Mouse (Mus musculus) inflammation-experienced regulatory T-cells, adult 6 months (primary cell): ENCODE data around the gene Nars2. TPM values are rescaled to one million over a fixed set of nuclear protein-coding genes. Genes with fewer than 3 reads are reported as not detected.
"Not testable (repeated sequence)": the region's sequence is repeated elsewhere in the genome, so short reads cannot be mapped to it uniquely, and the experiment has no call there.

Source experiments
- ATAC-seq: one replicate; pipeline ENCODE4 v1.8.0; 2017
- polyA plus RNA-seq, 3 experiments: library from polyadenylated mRNA; unstranded; fragments of 100-300 nt; shearing (Covaris generic); gene quantifications; one replicate each; pipeline ENCODE4 v1.2.1; 2017

Nars2 gene
- 1 to 10 TPM; 7.2 to 9.7 (median 7.7) TPM for polyA plus RNA-seq

DNA sequence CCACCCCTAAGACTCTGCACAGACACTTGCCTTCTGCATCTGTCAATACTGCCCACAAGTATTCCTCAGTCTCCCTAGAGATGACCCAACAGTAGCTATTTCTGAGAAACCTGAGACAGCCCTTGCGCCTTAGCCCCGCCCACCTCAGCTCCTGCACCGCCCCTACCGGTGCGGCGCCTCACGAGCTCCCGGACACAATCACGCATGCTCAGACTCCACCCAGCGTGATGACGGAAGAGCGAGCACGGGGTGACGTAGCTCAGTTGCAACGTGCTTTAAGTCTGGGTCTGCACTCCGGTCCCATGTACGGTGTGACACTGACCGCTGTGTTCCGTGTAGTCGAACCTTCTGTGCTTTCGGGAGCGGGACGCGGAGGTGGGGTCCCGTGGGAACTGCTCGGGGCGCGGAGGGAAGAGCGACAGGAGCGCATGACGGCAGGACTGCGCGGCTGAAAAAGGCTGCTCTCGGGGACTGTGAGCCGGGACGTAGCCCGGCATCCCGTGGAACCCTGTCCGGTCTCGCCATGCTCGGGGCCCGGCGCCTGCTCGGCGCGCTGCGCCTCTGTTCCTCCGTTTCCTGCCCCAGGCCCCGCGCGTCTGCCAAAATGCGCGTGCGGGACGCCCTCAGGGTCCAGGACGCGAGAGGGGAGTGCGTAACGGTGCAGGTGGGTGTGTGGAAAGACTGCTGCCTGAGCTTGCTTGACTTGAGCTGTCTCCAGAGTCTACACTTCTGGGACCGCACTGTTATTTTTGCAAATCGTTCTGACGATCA is at the start of gene Nars2:
Nars2 (plus strand) TSS at position 225 of the 771 bp plus-strand sequence.
- ATAC-seq: peak; percentile 97

DNA sequence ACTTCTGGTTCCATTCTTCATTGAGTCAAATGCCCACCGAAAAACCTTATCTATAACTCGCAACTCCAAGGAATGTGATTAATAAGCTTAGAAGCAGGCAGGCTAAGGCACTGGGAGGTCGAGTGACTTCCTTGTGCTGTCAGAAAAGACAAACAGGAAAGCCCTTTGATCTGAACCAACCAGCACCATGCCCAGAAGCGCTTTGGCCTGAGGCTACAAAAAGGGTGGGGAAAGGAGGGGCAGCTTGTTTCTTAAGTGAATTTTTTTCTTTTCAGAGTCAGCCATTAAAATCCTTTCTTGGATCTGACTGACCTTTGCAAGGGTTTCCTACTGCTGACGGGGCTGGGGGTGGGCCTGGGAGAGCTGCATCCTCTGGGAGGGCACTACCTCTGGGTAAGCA is 49.1 kb upstream of the Nars2 start:
- ATAC-seq: no peak

DNA sequence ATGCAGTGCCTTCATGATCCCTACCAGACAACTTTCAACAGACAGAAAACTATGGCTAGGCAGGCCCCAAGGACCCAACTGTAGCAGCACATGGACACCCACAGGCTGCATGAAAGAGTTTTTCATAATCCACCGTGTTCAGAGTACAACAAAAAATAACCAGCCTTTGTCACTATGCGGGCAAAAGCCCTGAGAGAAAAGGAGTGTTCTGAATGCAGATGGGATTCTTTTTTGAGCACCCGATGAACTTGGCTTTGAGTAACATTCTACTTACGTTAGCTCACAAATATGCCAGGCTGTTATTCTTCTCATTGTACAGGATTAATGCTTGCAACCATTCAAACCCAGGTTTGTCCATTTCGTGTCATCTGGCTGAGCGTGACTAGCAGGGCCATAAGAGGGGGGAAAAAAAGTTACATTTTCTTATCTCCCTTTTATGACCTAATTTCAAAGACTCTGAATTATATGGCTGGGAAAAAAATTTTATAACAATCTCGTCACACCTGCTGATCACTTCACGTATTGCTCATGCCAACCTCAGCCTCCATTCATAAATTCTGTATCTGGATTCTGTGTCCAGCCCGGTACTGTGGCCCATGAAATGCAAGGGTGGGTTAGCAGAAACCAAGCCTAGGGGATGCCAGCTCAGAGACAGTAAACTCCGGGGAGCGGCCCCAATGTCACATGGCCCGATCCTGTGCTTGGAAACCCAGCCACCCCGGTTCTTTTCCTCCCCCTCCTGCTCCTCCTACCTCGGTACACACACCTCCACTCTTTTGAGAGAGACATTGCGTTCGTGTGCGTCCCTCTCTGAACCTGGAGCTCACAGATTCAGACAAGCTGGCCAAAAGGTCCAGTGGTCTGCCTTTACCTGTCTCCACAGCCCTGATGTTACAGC is 48.0 kb upstream of the Nars2 start:
- no peak for ATAC-seq

DNA sequence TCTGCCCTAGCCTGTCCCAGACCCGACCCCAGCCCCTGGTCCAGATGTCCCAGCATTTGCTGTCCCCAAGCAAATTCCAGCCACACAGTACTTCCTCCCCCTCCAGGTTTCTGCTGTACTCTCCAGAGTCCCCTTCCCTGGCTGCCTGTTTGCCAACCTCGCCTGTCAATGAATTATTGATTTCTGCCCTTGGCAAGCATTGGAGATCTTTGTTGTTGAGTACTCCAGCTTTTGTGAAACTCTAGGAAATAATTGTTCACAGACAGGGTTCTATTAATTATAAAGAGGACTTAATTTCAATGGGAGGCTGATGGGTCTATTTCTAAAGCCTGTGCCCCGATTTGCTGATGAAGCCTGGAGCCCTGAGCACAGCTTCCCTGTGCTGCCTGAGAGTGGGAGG is 46.9 kb upstream of the Nars2 start:
- ATAC-seq: no peak

DNA sequence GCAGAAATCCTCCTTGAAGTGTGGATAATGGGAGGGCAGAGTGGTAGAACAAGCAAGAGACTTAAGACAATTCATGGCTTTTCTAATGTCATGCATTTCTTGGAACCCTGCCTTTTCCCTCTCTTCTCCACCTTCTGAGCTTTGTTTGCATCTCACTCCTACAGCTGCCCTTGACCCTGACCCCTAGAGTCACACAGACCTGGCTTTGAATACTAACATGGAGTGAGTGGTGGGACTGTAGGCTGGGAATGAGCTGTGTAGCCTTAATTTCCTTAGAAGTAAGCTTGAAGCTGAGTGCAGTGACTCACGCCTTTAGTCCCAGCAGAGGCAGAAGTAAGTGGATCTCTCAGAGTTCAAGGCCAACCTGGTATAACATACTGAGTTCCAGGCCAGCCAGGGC is 46.4 kb upstream of the Nars2 start:
- ATAC-seq: no peak

DNA sequence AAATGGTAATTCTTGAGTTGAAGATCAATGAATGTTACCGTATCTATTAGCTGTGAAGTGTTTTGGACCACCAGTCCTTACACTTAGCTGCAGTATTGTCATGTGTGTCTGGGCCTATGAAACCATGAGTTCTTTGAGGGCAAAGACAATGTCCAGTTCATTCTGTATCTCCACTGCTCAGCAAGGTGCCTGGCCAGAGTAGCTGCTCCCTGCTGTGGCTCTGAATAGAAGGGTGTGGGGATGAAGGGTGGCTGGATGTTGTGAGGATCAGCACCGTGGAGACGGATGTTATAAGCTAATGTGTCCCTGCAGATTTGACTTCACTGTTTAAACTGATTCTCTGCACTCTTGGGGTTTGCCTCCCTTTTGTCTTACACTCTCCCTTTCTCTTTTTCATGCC is 45.9 kb upstream of the Nars2 start:
- no peak for ATAC-seq

DNA sequence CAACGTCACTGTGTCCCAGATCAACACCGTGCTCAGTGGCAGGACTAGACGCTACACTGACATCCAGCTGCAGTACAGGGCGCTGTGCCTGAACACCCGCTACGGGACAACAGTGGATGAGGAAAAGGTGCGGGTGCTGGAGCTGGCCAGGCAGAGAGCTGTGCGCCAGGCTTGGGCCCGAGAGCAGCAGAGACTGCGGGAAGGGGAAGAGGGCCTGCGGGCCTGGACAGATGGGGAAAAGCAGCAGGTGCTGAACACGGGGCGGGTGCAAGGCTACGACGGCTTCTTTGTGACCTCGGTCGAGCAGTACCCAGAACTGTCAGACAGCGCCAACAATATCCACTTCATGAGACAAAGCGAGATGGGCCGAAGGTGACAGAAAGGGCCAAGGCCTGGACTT is 45.1 kb upstream of the Nars2 start:
- no peak for ATAC-seq

DNA sequence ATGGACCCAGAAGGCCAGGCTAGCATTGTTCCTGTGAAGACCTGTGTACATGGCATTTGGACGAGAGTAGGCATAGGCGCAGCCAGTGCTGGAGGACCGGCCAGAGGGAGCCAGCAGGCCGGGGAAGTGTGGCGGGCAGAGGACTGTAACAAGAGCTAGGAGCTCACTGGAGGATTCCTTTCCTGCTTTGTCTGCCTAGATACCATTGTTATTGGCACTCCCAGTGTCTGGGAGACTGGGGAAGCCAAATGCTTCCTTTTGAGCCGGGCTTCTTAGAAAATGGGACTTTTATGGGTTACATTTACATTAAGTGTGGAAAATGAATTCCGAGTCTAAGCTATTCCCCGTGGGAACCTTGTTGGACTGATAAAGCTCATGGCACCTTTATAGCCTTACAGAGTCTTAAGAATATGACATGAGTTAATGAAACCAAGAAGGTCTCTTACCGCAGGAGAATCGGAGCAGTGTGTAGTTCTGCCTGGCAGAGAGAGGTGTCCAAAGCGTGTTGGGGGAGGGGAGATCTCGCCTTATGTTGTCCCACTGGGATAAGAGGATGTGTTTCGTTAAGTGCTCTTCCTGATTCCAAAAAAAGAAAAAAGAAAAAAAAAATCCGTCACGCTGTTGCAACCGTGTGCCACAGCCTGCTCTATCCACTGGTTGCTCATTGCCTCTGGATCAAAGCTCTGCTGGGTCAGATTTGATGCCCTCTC is 43.2 kb upstream of the Nars2 start:
- ATAC-seq: no peak

DNA sequence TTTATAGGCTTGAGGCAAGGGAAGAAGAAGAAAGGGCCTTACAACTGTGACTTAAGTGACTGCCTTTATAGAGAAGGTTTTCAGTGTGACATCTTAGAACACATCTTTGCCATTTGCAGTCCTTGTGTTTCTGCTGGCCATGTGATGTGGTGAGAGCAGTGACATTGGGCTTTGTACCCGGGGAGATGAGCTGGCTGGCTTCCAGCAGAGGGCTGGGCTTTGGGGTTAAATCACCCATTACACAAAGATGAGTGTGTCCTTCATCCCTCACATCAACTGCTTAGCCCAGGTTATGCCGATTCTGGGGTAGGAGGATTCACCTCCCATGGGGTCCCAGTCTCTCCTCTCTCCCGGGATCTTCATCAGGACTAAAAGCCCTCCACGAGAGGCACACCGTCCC is 41.4 kb upstream of the Nars2 start:
- ATAC-seq: no peak

DNA sequence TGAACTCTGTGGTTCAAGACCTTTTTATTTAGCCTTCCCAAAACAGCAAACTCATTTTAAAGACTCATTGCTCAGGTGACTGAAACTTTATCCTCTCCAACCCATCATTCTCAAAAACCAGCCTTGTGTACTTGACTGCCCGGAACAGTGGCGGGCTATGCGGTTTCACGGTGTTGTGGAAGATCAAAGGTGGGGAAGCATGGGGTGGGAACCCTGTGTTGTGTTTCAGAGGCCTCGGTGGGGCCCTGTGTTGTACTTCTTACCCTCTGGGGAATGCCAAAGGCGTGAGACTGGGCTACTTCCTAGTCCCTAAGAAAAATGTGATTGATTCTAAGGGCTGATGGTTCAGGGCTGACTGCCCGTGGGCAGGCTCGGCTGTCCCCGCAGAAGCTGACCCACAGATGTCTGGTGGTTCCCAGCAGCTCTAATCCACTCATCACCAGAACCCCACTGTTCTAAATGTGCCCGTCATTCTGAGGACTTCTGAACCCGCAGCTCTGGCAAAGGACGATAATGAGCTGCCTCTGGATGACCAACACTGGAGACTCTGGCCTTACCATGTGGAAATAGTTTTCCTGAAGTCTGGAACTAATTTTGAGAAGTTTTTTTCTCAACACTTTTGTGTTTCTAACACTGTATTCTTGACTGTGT is 40.9 kb upstream of the Nars2 start:
- ATAC-seq: no peak

DNA sequence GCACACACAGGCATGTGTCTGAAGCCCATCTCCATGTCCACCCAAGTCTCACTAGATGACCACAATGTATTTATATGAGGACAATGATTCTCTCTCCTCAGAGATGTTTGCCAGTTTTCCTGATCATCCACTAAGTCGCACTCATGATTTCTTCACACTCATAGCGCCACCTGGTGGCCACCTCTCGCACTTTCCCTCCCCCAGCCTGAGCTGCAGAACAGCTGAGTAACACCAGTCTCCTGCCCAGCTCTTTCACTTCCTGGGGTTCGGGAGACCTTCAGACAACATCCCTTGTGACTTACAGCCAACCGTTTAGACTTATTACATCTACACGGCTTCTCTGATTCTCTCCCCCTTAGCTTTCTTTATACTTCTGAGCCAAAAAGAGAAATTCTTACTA is 37.3 kb upstream of the Nars2 start:
- peak; percentile 77 for ATAC-seq

DNA sequence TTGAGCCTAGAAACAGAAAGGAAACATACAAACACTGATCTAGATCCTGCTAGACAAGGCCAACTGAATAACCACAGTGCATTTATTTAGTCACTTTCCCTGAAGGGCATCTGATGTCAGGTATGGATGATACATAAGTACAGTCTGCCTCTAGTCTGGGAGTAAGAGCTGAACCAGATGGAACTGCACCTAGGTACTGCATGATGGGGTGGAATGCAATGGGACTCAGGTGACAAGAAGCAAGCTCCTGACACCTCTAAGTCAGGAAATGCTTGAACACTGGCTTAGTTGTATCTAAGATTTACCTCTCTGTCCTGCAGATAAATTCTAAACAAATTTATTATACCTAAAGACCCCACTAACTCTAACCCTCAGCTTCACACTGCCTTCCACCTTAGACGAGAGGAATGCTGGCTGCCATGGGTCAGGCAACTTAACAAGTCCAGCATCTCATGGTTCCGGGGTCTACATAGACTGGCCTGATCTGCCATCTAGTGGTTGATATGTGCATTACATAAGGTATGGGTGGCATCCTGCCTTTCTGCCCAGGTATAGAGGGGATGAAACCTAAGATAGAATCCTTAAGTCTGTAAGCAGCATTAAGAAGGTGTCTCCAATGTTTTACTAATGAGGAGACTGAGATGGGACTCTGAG is 35.7 kb upstream of the Nars2 start:
- ATAC-seq: peak; percentile 53

DNA sequence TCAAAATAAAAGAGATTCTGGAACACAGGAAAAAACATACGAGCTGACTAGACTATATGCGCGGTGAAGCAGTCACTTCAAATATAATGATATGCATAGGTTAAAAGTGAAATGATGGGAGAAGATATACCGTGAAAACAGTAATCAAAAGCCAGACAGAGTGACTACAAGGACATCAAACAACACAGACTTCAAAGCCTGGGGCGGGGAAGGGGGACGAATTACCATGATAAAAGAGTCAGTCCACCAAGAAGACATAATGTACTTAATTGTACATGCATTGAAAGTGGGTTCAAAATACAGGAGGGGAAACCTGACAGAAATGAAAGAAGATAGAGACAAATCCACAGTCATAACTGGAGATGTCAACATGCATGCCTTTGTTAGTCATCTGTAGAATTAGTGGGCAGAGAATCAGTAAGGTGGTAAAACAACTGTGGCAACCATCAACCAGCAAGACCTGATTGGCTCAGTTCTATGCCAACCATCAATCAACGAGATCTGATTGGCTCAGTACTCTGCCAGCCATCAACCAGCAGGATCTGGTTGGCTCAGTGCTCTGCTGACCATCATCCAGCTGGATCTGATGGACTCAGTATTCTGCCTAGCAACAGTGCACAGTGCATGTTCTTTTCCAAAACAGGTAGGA is 30.7 kb upstream of the Nars2 start:
- ATAC-seq: peak; percentile 83

DNA sequence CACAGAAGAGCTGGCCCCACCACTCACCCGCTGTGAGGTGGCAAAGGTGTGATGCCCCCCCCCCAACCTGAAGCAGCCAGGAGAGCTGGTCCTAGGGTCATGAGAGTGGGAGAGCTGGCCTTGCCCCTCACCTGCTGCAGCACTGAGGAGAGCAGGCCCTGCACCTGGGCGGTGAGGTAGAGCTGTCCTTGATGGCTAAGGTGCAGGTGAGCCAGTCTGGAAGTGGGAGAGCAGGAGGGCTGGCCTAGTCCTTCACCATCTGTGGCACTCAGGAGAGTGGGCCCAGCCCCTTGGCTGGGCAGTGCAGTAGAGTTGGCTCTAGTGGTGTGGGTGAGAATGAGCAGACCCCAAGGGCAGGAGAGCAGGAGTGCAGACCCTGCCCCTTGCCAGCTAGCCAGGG is 28.4 kb upstream of the Nars2 start:
- no peak for ATAC-seq

DNA sequence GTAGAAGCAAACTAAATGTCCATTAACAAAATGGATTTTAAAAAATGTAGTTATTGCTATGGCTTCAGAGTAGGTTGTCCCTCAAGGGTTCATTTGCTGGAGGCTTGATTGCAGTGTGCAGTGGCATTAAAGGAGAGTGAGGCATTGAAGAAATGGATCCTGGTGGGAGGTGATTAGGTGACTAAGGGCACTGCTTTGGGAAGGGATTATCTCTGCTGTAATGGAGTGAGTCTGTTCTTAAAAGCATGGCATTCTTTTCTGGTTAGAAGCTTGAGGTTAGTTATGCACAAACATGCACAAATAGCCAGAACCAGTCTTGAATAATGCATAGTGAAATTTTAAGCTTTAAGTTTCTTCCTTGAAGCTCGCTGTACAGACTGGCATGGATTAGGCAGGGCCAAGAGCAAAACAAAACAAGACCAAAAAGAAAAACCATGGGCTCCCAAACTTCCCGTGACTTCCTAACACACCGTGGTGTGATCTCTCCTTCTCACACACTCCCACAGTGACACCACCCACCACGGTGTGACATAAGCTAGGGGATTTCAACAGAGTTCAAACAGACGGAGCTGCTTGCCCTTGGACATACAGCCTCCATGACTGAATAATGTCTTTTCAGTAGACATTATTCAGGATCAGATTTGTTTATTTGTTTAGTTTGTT is 7.5 kb upstream of the Nars2 start:
- no peak for ATAC-seq

DNA sequence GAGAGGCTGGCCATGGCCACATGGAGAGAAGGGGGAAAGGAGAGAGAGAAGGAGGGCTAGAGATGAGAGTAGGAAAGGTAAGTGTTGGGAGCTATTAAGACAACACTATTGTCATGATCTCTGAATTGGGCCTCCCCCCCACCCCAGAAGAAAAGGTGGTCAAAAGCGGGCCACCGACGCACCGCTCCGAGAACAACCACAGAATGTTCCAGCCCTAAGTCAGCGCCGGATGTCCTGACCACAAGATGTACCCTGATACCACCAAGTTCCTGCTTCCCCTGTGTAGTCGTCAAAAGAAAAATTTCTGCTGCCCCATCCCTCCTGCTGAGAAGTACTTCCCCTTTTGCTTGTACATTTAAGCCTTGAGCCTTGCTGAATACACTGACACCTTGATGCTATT is 4.8 kb upstream of the Nars2 start:
- not testable (repeated sequence) for ATAC-seq

DNA sequence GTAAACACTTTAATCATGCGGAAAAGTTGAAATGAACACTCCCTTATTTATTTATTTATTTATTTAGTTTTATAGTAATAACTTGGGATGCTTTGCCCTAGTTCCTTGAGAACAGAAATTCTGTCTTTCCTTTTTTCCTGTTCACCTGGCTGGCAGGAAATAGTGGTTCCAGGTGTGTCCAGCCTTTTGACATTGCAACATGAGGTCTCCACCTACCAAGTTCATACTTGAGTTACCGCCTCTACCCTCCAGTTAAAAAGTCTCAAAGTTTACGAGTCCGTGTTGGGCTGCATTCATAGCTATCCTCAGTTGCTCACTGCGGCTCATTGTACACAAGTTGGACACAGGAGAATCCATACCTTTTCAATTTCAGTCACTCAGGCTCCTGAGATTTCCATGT is 789 bp downstream of the Nars2 start:
- no peak for ATAC-seq

DNA sequence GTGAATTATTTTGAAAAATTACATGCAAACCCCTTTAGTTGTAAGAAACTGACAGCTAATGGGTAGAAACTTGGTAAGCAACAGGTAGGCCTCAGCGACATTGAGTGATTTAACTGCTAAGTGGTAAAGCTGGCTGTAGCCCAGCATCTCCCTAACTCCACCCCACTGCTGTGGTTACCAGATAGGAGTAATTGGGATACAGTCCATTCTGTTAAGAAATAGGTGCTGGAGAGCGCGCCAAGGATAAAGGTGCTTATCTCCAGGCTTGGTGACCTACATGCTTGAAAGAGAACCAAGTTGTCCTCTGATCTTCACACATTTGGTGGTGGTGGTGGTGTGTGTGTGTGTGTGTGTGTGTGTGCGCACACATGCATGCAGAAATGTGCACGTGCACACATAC is 7.9 kb downstream of the Nars2 start:
- no peak for ATAC-seq

DNA sequence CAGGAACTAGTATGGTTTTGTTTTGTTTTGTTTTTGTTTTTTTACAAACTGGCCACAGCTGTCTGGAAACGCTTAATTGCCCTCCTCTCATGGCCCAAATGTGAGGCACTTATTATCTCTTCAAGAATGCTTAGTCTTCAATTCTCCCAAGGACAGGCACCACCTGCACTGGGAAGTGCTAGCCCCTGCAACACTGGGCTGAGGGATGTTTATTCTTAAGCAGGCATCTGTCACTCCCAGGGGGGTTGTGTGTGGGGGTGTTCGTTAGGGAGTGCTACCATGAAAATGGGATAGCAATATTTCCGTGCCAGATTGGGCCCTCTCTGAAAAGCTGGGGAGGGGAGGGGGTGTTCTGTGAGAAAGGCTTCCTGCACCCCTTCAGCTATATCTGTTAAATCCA is 15.9 kb downstream of the Nars2 start:
- ATAC-seq: no peak

DNA sequence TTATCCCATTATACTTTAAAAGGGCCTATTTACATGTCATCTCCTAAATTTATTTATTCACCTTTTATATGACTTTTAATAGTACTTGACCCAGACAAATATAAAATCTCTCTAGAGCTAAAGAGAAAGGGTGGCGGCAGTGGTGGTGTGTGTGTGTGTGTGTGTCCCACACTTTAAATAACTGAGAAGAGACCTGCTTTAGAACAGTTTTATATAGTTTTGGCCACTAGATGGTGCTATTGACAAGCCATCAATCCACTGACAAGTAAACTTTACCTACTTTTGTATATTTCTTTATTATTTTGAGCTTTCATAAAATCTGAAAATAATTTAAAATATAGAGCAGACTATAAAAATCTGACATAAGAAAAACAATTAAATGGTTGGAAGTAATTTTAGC is 19.1 kb downstream of the Nars2 start:
- ATAC-seq: peak; percentile 67
